Mouse (Mus musculus) left cerebral cortex, adult 18-20 months (tissue): ENCODE results near the gene Prkab2. TPM values are rescaled to one million over a fixed set of nuclear protein-coding genes. Genes with fewer than 3 reads are reported as not detected.

Source experiments
- DNase-seq, 2 experiments: peaks; one replicate each; pipeline ENCODE4 v3.0.0; 2021 to 2022; ENCODE audit warnings: low spot score in 2 of 2, mixed read lengths in 1 of 2
- microRNA-seq, 2 experiments: library from miRNA; unstranded; fragments of <30 nt; microRNA quantifications; one replicate each; pipeline ENCODE4 v1.2.0; 2021
- total RNA-seq, 2 experiments: library from RNA; stranded (reverse); gene quantifications; 2 replicates each; pipeline ENCODE4 v1.2.3; 2021

Gene Prkab2
- total RNA-seq, 2 experiments from 2014 or later = 30.5 to 30.9 TPM

- DNase-seq = no peak
These were observed 31.3 kb downstream of the Prkab2 start for GRCm38 (mm10) chr3:97689289-97689688.

- no peak for DNase-seq
These were observed 32.6 kb downstream of the Prkab2 start for GRCm38 (mm10) chr3:97690590-97690989.

- DNase-seq = peak in 1 of 2 experiments; percentile 23
These were observed 33.5 kb downstream of the Prkab2 start for GRCm38 (mm10) chr3:97691443-97692017.

- no peak for DNase-seq
These were observed 35.8 kb downstream of the Prkab2 start for GRCm38 (mm10) chr3:97693806-97694205.

GRCm38 (mm10) chr3:97696866-97697265 is 38.9 kb downstream of the Prkab2 start:
- no peak for DNase-seq

GRCm38 (mm10) chr3:97697291-97697690 is 39.3 kb downstream of the Prkab2 start:
- DNase-seq = no peak

GRCm38 (mm10) chr3:97699061-97699460 is 41.1 kb downstream of the Prkab2 start:
- no peak for DNase-seq

- DNase-seq = no peak
These were observed 43.2 kb downstream of the Prkab2 start for GRCm38 (mm10) chr3:97701198-97701597.

- DNase-seq = no peak
These were observed 44.6 kb downstream of the Prkab2 start for GRCm38 (mm10) chr3:97702448-97703080.

- DNase-seq = no peak
These were observed 47.5 kb downstream of the Prkab2 start for GRCm38 (mm10) chr3:97705508-97705907.

GRCm38 (mm10) chr3:97706561-97706960 is 48.6 kb downstream of the Prkab2 start:
- no peak for DNase-seq

GRCm38 (mm10) chr3:97710134-97710533 is 52.1 kb downstream of the Prkab2 start:
- DNase-seq = no peak

- DNase-seq = no peak
These were observed 52.9 kb downstream of the Prkab2 start for GRCm38 (mm10) chr3:97710881-97711280.

- no peak for DNase-seq
These were observed 57.9 kb downstream of the Prkab2 start for GRCm38 (mm10) chr3:97715922-97716321.

GRCm38 (mm10) chr3:97719116-97719515 is 61.1 kb downstream of the Prkab2 start:
- no peak for DNase-seq

Small RNA genes lying within 50 kb of the gene (microRNA-seq; reads per million reads assigned to microRNA genes)
- 0 reads per million in 2 experiments for gene Mir7225

Other genes starting within 250 kb of the Prkab2 start
- gene Olfr1402, start 236.2 kb upstream of the Prkab2 start, total RNA-seq = not detected
- 1 to 10 TPM; 8.2 to 8.9 TPM for gene Chd1l, start 48.0 kb upstream of the Prkab2 start, total RNA-seq
- gene Fmo5, start 29.4 kb upstream of the Prkab2 start, total RNA-seq = 1 to 10 TPM; 4.5 to 4.8 TPM
- not detected for gene Gm17651, start 16.5 kb downstream of the Prkab2 start, total RNA-seq
- gene Pde4dip, start 230.5 kb downstream of the Prkab2 start, total RNA-seq = 100 to 1,000 TPM; 207 to 211 TPM
- gene Sec22b, start 243.0 kb downstream of the Prkab2 start, total RNA-seq = 10 to 100 TPM; 80.0 to 82.9 TPM